25 mouse cellular contexts compared by ENCODE assay signal in the genomic region with DNA sequence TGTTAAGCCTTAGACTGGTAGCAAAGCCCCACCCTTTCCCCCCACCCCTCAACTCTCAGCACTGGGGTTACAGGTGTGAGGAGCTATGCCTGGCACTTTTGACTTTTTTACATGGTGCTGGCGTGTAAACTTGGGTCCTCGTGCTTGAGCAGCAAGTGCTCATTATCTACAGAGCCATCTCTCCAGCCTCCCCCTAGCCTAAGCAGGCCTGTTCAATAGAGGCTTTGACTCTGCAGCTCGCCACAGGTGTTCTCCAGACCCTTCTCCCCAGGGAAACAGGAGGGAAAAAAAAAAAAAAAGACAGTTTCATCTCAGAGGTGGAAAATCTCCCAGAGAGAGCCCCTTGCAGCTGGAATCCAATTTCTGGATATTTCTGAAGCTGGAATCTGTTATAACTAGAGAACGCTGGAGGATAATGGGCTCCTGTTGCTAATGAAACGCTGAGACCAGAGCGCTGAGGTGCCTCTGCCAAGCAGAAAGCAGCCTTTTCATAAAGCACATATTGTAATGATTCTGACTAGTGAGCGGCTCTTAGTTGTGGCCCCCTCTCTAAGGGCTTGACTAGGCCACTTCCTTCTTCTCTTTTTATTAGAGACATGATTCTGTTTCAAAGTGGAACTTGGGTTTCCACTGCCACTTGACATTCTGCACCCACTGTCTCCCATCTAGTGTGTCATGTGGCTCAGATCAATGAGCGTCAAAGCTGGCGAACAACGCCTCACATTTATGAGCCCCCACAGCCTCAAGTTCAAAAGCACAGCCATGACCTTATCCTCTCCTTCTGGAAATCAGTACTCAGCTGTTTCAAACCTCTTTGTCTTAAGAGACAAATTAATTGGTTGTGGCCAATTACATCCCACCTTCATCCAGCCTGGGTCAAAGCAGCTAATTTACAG. TPM values are rescaled to one million over a fixed set of nuclear protein-coding genes. Genes with fewer than 3 reads are reported as not detected.
DNase-seq lines count a peak whose midpoint lies in the region; ATAC-seq and TF ChIP-seq lines count a peak whose summit lies in the region.
"Had no signal": no experiment of that assay in that cellular context is flagged by ENCODE, and none has a peak within 500 bp of the region (broad histone marks: within the 10 kb centered on the region; RNA-seq: fewer than 3 reads in every experiment).

No protein-coding gene starts in this region.

- no peak overlapping the region for H3K27ac ChIP-seq in forebrain, embryonic 13.5 days
- no peak overlapping the region for H3K27ac ChIP-seq in forebrain, embryonic 15.5 days (replicated peaks)
- 0 out of 2 replicates have a peak overlapping the region, but pooled peaks have one; percentile 5 for H3K27ac ChIP-seq in neural tube, embryonic 15.5 days (replicated peaks)
- H3K27ac ChIP-seq in midbrain, embryonic 16.5 days (ENCODE audit: low read length), result peak overlapping the region; percentile 37
- H3K27ac ChIP-seq: hindbrain, embryonic 13.5 days; intestine, embryonic 15.5 days; stomach, postnatal 0 days had no signal

- no peak overlapping the region for H3K9ac ChIP-seq in forebrain, embryonic 13.5 days
- no peak overlapping the region for H3K9ac ChIP-seq in forebrain, embryonic 15.5 days (replicated peaks)
- H3K9ac ChIP-seq in neural tube, embryonic 15.5 days (replicated peaks), result no peak overlapping the region
- no peak overlapping the region for H3K9ac ChIP-seq in midbrain, embryonic 16.5 days (ENCODE audit: low read depth, low read length)
- H3K9ac ChIP-seq: heart, embryonic 12.5 days; hindbrain, embryonic 13.5 days; intestine, embryonic 15.5 days; liver, postnatal 0 days had no signal

- DNase-seq in neural tube, embryonic 10.5 days (ENCODE audit: extremely low spot score, low spot score), result no peak
- peak; percentile 12 for DNase-seq in hindlimb bud, embryonic 11.5 days (ENCODE audit: extremely low spot score, low read depth, low spot score)
- DNase-seq in thymus, postnatal 14 days, result no peak
- no peak for DNase-seq in lung, adult 2 months
- DNase-seq: adrenal gland, postnatal 14 days; cerebellum, adult 11-12 months; cerebellum, postnatal 14 days; gastrocnemius, postnatal 10 days; heart, adult 11 months; heart, postnatal 14 days; kidney, adult 9 months; kidney, postnatal 36 days; liver, postnatal 0 days had no signal

- H3K36me3 ChIP-seq in forebrain, embryonic 13.5 days (ENCODE audit: poor library complexity, severe bottlenecking), result no peaks in the 10 kb centered on the region
- no peaks in the 10 kb centered on the region for H3K36me3 ChIP-seq in forebrain, embryonic 15.5 days
- no peaks in the 10 kb centered on the region for H3K36me3 ChIP-seq in neural tube, embryonic 15.5 days
- no peaks in the 10 kb centered on the region for H3K36me3 ChIP-seq in midbrain, embryonic 16.5 days (ENCODE audit: control insufficient read depth, insufficient read depth, low read length)
- H3K36me3 ChIP-seq: heart, embryonic 12.5 days; hindbrain, embryonic 13.5 days; intestine, embryonic 15.5 days had no signal

- H3K9me3 ChIP-seq in forebrain, embryonic 13.5 days (replicated peaks), result no peaks in the 10 kb centered on the region
- H3K9me3 ChIP-seq in forebrain, embryonic 15.5 days, result no peaks in the 10 kb centered on the region
- no peaks in the 10 kb centered on the region for H3K9me3 ChIP-seq in neural tube, embryonic 15.5 days (replicated peaks)
- H3K9me3 ChIP-seq in midbrain, embryonic 16.5 days (replicated peaks; ENCODE audit: control insufficient read depth, low read length, poor library complexity, severe bottlenecking), result no peaks in the 10 kb centered on the region
- H3K9me3 ChIP-seq: heart, embryonic 12.5 days; hindbrain, embryonic 13.5 days; intestine, embryonic 15.5 days; megakaryocyte, embryonic 14.5 days had no signal

- H3K27me3 ChIP-seq in forebrain, embryonic 13.5 days, result no peaks in the 10 kb centered on the region
- no peaks in the 10 kb centered on the region for H3K27me3 ChIP-seq in forebrain, embryonic 15.5 days
- no peaks in the 10 kb centered on the region for H3K27me3 ChIP-seq in neural tube, embryonic 15.5 days (replicated peaks)
- no peaks in the 10 kb centered on the region for H3K27me3 ChIP-seq in midbrain, embryonic 16.5 days (ENCODE audit: control insufficient read depth, insufficient read depth, low read depth, low read length)
- H3K27me3 ChIP-seq: CH12.LX; hindbrain, embryonic 13.5 days; intestine, embryonic 15.5 days had no signal

- no peak overlapping the region for H3K4me3 ChIP-seq in forebrain, embryonic 13.5 days
- H3K4me3 ChIP-seq in forebrain, embryonic 15.5 days, result no peak overlapping the region
- no peak overlapping the region for H3K4me3 ChIP-seq in neural tube, embryonic 15.5 days (replicated peaks)
- H3K4me3 ChIP-seq in midbrain, embryonic 16.5 days (ENCODE audit: low read depth, low read length), result no peak overlapping the region
- H3K4me3 ChIP-seq in lung, adult 2 months (replicated peaks; ENCODE audit: extremely low read depth, low read depth, low read length), result no peak overlapping the region
- H3K4me3 ChIP-seq: heart, embryonic 12.5 days; hindbrain, embryonic 13.5 days; intestine, embryonic 15.5 days; megakaryocyte, embryonic 14.5 days; myocyte had no signal

- no peak for TF ChIP-seq POLR2A in lung, adult 2 months (IDR thresholded peaks at IDR 0.05; ENCODE audit: borderline replicate concordance, extremely low read depth, low read depth, low read length)

- peak; percentile 36; the same call in 1 of the 2 replicates for ATAC-seq in forebrain, embryonic 13.5 days
- no peak for ATAC-seq in forebrain, embryonic 15.5 days (replicated peaks)
- no peak for ATAC-seq in neural tube, embryonic 15.5 days (ENCODE audit: low FRiP score)
- ATAC-seq in midbrain, embryonic 16.5 days, result peak; percentile 45; the same call in 1 of the 2 replicates
- ATAC-seq: intestine, embryonic 15.5 days; liver, postnatal 0 days had no signal

- TF ChIP-seq CTCF in lung, adult 2 months (IDR thresholded peaks at IDR 0.05; ENCODE audit: insufficient read depth, low read length), result no peak

- peaks cover 5% of the 10 kb centered on the region for H3K4me1 ChIP-seq in forebrain, embryonic 13.5 days
- 0 out of 2 replicates have a peak, but pooled peaks cover 5% of the 10 kb centered on the region for H3K4me1 ChIP-seq in forebrain, embryonic 15.5 days
- 0 out of 2 replicates have a peak, but pooled peaks cover 5% of the 10 kb centered on the region for H3K4me1 ChIP-seq in neural tube, embryonic 15.5 days
- peaks cover 3% of the 10 kb centered on the region; the same call in 1 of the 2 replicates for H3K4me1 ChIP-seq in midbrain, embryonic 16.5 days (ENCODE audit: control insufficient read depth, insufficient read depth, low read length)
- no peaks in the 10 kb centered on the region for H3K4me1 ChIP-seq in lung, adult 2 months (ENCODE audit: control insufficient read depth, insufficient read depth, low read length)
- H3K4me1 ChIP-seq: heart, embryonic 12.5 days; intestine, embryonic 15.5 days; megakaryocyte, embryonic 14.5 days had no signal

- 32% methylated on average over 10 of the region's 10 CpGs for WGBS in forebrain, embryonic 13.5 days
- 28% methylated on average over 10 of the region's 10 CpGs for WGBS in forebrain, embryonic 15.5 days
- 60% methylated on average over 10 of the region's 10 CpGs for WGBS in neural tube, embryonic 15.5 days
- 50% methylated on average over 10 of the region's 10 CpGs for WGBS in midbrain, embryonic 16.5 days
- WGBS in lung, adult 2 months, result 66% methylated on average over 10 of the region's 10 CpGs

- no peak overlapping the region for H3K4me2 ChIP-seq in forebrain, embryonic 13.5 days
- no peak overlapping the region for H3K4me2 ChIP-seq in forebrain, embryonic 15.5 days (replicated peaks)
- H3K4me2 ChIP-seq in neural tube, embryonic 15.5 days, result no peak overlapping the region
- H3K4me2 ChIP-seq in midbrain, embryonic 16.5 days (ENCODE audit: low read length), result no peak overlapping the region
- H3K4me2 ChIP-seq: heart, embryonic 12.5 days; hindbrain, embryonic 13.5 days; intestine, embryonic 15.5 days had no signal

RNA-seq across cellular contexts. Expression of a gene that starts 22.2 kb away (rescaled TPM):
- 225 and 230 TPM in 2 replicates for polyA plus RNA-seq in forebrain, embryonic 13.5 days (2015; fragmentation: Nextera tagmentation; extraction: Ambion mirVana)
- polyA plus RNA-seq in forebrain, embryonic 15.5 days (2015; fragmentation: Nextera tagmentation; extraction: Ambion mirVana), result 214 and 232 TPM in 2 replicates
- 169 and 173 TPM in 2 replicates for polyA plus RNA-seq in neural tube, embryonic 15.5 days (2015; fragmentation: Nextera tagmentation; extraction: Ambion mirVana)
- polyA plus RNA-seq in midbrain, embryonic 16.5 days (2015; fragmentation: Nextera tagmentation; extraction: Ambion mirVana), result 169 and 184 TPM in 2 replicates
- 17.9 and 24.6 TPM in 2 replicates for polyA plus RNA-seq in lung, adult 2 months (2012; rRNA removed)

RNA-seq across cellular contexts. Expression of a gene that starts 29.7 kb away (rescaled TPM):
- 0.31 and 0.45 TPM in 2 replicates for polyA plus RNA-seq in forebrain, embryonic 13.5 days (2015; fragmentation: Nextera tagmentation; extraction: Ambion mirVana)
- 0.28 and 0.64 TPM in 2 replicates for polyA plus RNA-seq in forebrain, embryonic 15.5 days (2015; fragmentation: Nextera tagmentation; extraction: Ambion mirVana)
- 0.22 and 0.28 TPM in 2 replicates for polyA plus RNA-seq in neural tube, embryonic 15.5 days (2015; fragmentation: Nextera tagmentation; extraction: Ambion mirVana)
- 0.11 and 0.63 TPM in 2 replicates for polyA plus RNA-seq in midbrain, embryonic 16.5 days (2015; fragmentation: Nextera tagmentation; extraction: Ambion mirVana)
- polyA plus RNA-seq in lung, adult 2 months (2012; rRNA removed), result 0.16 and 0.19 TPM in 2 replicates
- polyA plus RNA-seq: liver, adult 2 months; liver, postnatal 0 days had no signal

RNA-seq across cellular contexts. Expression of a gene that starts 29.9 kb away (rescaled TPM):
- polyA plus RNA-seq in forebrain, embryonic 13.5 days (2015; fragmentation: Nextera tagmentation; extraction: Ambion mirVana), result 11.1 TPM in 2 replicates
- polyA plus RNA-seq in forebrain, embryonic 15.5 days (2015; fragmentation: Nextera tagmentation; extraction: Ambion mirVana), result 9.8 and 10.5 TPM in 2 replicates
- 14.0 and 14.5 TPM in 2 replicates for polyA plus RNA-seq in neural tube, embryonic 15.5 days (2015; fragmentation: Nextera tagmentation; extraction: Ambion mirVana)
- polyA plus RNA-seq in midbrain, embryonic 16.5 days (2015; fragmentation: Nextera tagmentation; extraction: Ambion mirVana), result 12.6 and 14.6 TPM in 2 replicates
- 15.8 and 18.0 TPM in 2 replicates for polyA plus RNA-seq in lung, adult 2 months (2012; rRNA removed)

Comparison
In these comparisons a context has a peak if more than half of its experiments do, and no peak if none do; other contexts are left out.
1. ATAC-seq: peak in forebrain, embryonic 13.5 days (single experiment) and midbrain, embryonic 16.5 days (single experiment); none in forebrain, embryonic 15.5 days (single experiment) and neural tube, embryonic 15.5 days (single experiment).
2. H3K27ac ChIP-seq: peak in neural tube, embryonic 15.5 days (single experiment) and midbrain, embryonic 16.5 days (single experiment); none in forebrain, embryonic 13.5 days (single experiment) and forebrain, embryonic 15.5 days (single experiment).